ENCODE assay signal across 19 mouse cellular contexts in genomic region chr10:71533759-71534158, GRCm38 (mm10).
"Had no signal": no experiment of that assay in that cellular context is flagged by ENCODE, and none has a peak within 500 bp of the region (broad histone marks: within the 10 kb centered on the region; RNA-seq: fewer than 3 reads in every experiment).

No protein-coding gene starts in this region.

- H3K9ac ChIP-seq: lung, embryonic 14.5 days; midbrain, embryonic 12.5 days; neural tube, embryonic 13.5 days; neural tube, embryonic 15.5 days; stomach, embryonic 15.5 days had no signal

- H3K27ac ChIP-seq: midbrain, embryonic 10.5 days; midbrain, embryonic 12.5 days; neural tube, embryonic 13.5 days; neural tube, embryonic 15.5 days; stomach, embryonic 15.5 days; stomach, postnatal 0 days had no signal

- H3K4me3 ChIP-seq: midbrain, embryonic 10.5 days; midbrain, embryonic 12.5 days; myocyte; neural tube, embryonic 13.5 days; neural tube, embryonic 15.5 days; stomach, embryonic 15.5 days had no signal

- H3K36me3 ChIP-seq: midbrain, embryonic 10.5 days; midbrain, embryonic 12.5 days; neural tube, embryonic 13.5 days; neural tube, embryonic 15.5 days; stomach, embryonic 15.5 days had no signal

- H3K4me2 ChIP-seq: lung, embryonic 14.5 days; midbrain, embryonic 12.5 days; neural tube, embryonic 13.5 days; neural tube, embryonic 15.5 days; stomach, embryonic 15.5 days had no signal

- H3K27me3 ChIP-seq: midbrain, embryonic 12.5 days; neural tube, embryonic 13.5 days; neural tube, embryonic 15.5 days; stomach, embryonic 15.5 days had no signal

- ATAC-seq: midbrain, embryonic 16.5 days had no signal

- DNase-seq: lung, adult 18-20 months; lung, embryonic 14.5 days; lung, postnatal 10 days; lung, postnatal 4 days; midbrain, embryonic 14.5 days; retina, postnatal 1 day; right cerebral cortex, adult 18-20 months; right cerebral cortex, postnatal 25 days; thymus, adult 2 months; thymus, postnatal 25 days; thymus, postnatal 4 days had no signal

- H3K9me3 ChIP-seq: midbrain, embryonic 10.5 days; midbrain, embryonic 12.5 days; neural tube, embryonic 15.5 days; stomach, embryonic 15.5 days had no signal

- H3K4me1 ChIP-seq: midbrain, embryonic 10.5 days; midbrain, embryonic 12.5 days; neural tube, embryonic 13.5 days; neural tube, embryonic 15.5 days; stomach, embryonic 15.5 days had no signal
